Mouse (Mus musculus) embryo, embryonic 10 days (tissue): ENCODE measurements at regions not wholly inside any gene's neighbourhood (a gene's known extent, or its start where the extent isn't known, plus 50 kb on each side); places are given as distances from the start of the nearest gene placed in this dataset.

Source experiments
- DNase-seq: peaks from one replicate; pipeline ENCODE4 v3.0.0-alpha.2; 2015; ENCODE audit warnings: low spot score

- no peak for DNase-seq
Measured at GRCm38 (mm10) chr10:66861421-66861820, 234.5 kb upstream of the Jmjd1c start.

GRCm38 (mm10) chr10:66864161-66864862, 231.6 kb upstream of the Jmjd1c start:
- peak; percentile 48 for DNase-seq

- no peak for DNase-seq
Measured at GRCm38 (mm10) chr10:66865010-66865582, 230.8 kb upstream of the Jmjd1c start.

GRCm38 (mm10) chr10:66871133-66871664, 224.7 kb upstream of the Jmjd1c start:
- DNase-seq, result no peak

- no peak for DNase-seq
Measured at GRCm38 (mm10) chr10:66871673-66872072, 224.3 kb upstream of the Jmjd1c start.

- no peak for DNase-seq
Measured at GRCm38 (mm10) chr10:66873468-66873867, 222.5 kb upstream of the Jmjd1c start.

- DNase-seq, result no peak
Measured at GRCm38 (mm10) chr10:66879071-66879470, 216.9 kb upstream of the Jmjd1c start.

- DNase-seq, result no peak
Measured at GRCm38 (mm10) chr10:66882825-66883224, 213.1 kb upstream of the Jmjd1c start.

GRCm38 (mm10) chr10:66885575-66885974, 210.3 kb upstream of the Jmjd1c start:
- no peak for DNase-seq

- DNase-seq, result no peak
Measured at GRCm38 (mm10) chr10:66889786-66890555, 206.0 kb upstream of the Jmjd1c start.

- no peak for DNase-seq
Measured at GRCm38 (mm10) chr10:66891811-66892210, 204.1 kb upstream of the Jmjd1c start.

GRCm38 (mm10) chr10:66893836-66894235, 202.1 kb upstream of the Jmjd1c start:
- DNase-seq, result no peak

GRCm38 (mm10) chr10:66896698-66897622, 199.0 kb upstream of the Jmjd1c start:
- DNase-seq, result peak; percentile 25

GRCm38 (mm10) chr10:66899724-66900123, 196.2 kb upstream of the Jmjd1c start:
- no peak for DNase-seq

- no peak for DNase-seq
Measured at GRCm38 (mm10) chr10:66900781-66901180, 195.1 kb upstream of the Jmjd1c start.

- peak; percentile 35 for DNase-seq
Measured at GRCm38 (mm10) chr10:66901873-66902272, 194.1 kb upstream of the Jmjd1c start.

GRCm38 (mm10) chr10:66904552-66905367, 191.2 kb upstream of the Jmjd1c start:
- DNase-seq, result no peak

- no peak for DNase-seq
Measured at GRCm38 (mm10) chr10:66907842-66908241, 188.1 kb upstream of the Jmjd1c start.

GRCm38 (mm10) chr10:66909204-66909889, 186.6 kb upstream of the Jmjd1c start:
- peak; percentile 84 for DNase-seq
